Mouse (Mus musculus) MEL (cell line): ENCODE results near the gene Ghr. TPM values are rescaled to one million over a fixed set of nuclear protein-coding genes. Genes with fewer than 3 reads are reported as not detected.

ENCODE experiments used
- DNase-seq: peaks from one replicate; pipeline ENCODE4 v3.0.0; 2011; ENCODE audit warnings: low read depth, low spot score
- H3K27ac ChIP-seq: 2 replicates; pipeline ENCODE4 v1.5.1; 2012; ENCODE audit warnings: low read depth, mild to moderate bottlenecking, control low read depth, low read length, moderate library complexity; ENCODE audit not compliant: control insufficient read depth
- H3K27me3 ChIP-seq, 2 experiments: fragments of 150-350 bp in 1 of 2; sonication (generic) in 1 of 2; 2 replicates each; pipeline ENCODE4 v1.6.1; 2012; ENCODE audit warnings: low read length in 2 of 2, mild to moderate bottlenecking in 2 of 2, improper control_type of control experiment in 1 of 2, moderate library complexity in 1 of 2; ENCODE audit not compliant: insufficient read depth in 2 of 2, control insufficient read depth in 1 of 2
- H3K36me3 ChIP-seq, 2 experiments: 2 replicates each; pipeline ENCODE4 v1.6.1; 2012 to 2014; ENCODE audit warnings: low read length in 2 of 2, improper control_type of control experiment in 1 of 2, inconsistent platforms in 1 of 2, mild to moderate bottlenecking in 1 of 2; ENCODE audit not compliant: insufficient read depth in 2 of 2, control insufficient read depth in 1 of 2
- H3K4me1 ChIP-seq, 2 experiments: fragments of 150-350 bp in 1 of 2; sonication (generic) in 1 of 2; 2 replicates each; pipeline ENCODE4 v1.6.1; 2012; ENCODE audit warnings: low read length in 2 of 2, improper control_type of control experiment in 1 of 2, mild to moderate bottlenecking in 1 of 2; ENCODE audit not compliant: insufficient read depth in 2 of 2, control insufficient read depth in 1 of 2
- H3K4me3 ChIP-seq, 2 experiments: fragments of 150-350 bp in 1 of 2; sonication (generic) in 1 of 2; 2 replicates each; pipeline ENCODE4 v1.5.1; 2012; ENCODE audit warnings: low read depth in 2 of 2, low read length in 2 of 2, mild to moderate bottlenecking in 2 of 2, moderate library complexity in 2 of 2, control low read depth in 1 of 2, improper control_type of control experiment in 1 of 2; ENCODE audit not compliant: control insufficient read depth in 1 of 2, insufficient read depth in 1 of 2
- H3K79me2 ChIP-seq: 2 replicates; pipeline ENCODE4 v1.6.1; 2012; ENCODE audit warnings: mild to moderate bottlenecking, low read length, moderate library complexity; ENCODE audit not compliant: control insufficient read depth, poor library complexity, insufficient read depth
- H3K9ac ChIP-seq: 2 replicates; pipeline ENCODE4 v1.6.1; 2012; ENCODE audit warnings: low read depth, mild to moderate bottlenecking, control low read depth, low read length, moderate library complexity; ENCODE audit not compliant: control insufficient read depth, poor library complexity, severe bottlenecking
- H3K9me3 ChIP-seq: fragments of 150-350 bp; sonication (generic); replicated peaks from 2 replicates; pipeline ENCODE4 v1.6.1; 2012; ENCODE audit warnings: mild to moderate bottlenecking, low read length, improper control_type of control experiment, moderate library complexity; ENCODE audit not compliant: insufficient read depth
- BHLHE40 ChIP-seq: IDR thresholded peaks from 2 replicates; pipeline ENCODE4 v1.6.1; 2012; ENCODE audit warnings: low read depth, mild to moderate bottlenecking, inconsistent platforms, low read length, improper control_type of control experiment, borderline replicate concordance
- CHD1 ChIP-seq: IDR thresholded peaks from 2 replicates; pipeline ENCODE4 v1.6.1; 2012; ENCODE audit warnings: low read depth, mild to moderate bottlenecking, inconsistent platforms, low read length, improper control_type of control experiment
- E2F4 ChIP-seq: IDR thresholded peaks from 2 replicates; pipeline ENCODE4 v1.6.1; 2011; ENCODE audit warnings: low read depth, low read length, improper control_type of control experiment, borderline replicate concordance
- EP300 ChIP-seq, 2 experiments: IDR thresholded peaks; 2 replicates each; pipeline ENCODE4 v1.6.1; 2011; ENCODE audit warnings: improper control_type of control experiment in 2 of 2, low read length in 2 of 2, low read depth in 1 of 2, mild to moderate bottlenecking in 1 of 2
- GABPA ChIP-seq: IDR thresholded peaks from 2 replicates; pipeline ENCODE4 v1.6.1; 2012; ENCODE audit warnings: low read depth, mild to moderate bottlenecking, inconsistent platforms, low read length, improper control_type of control experiment, moderate library complexity
- GATA1 ChIP-seq: IDR thresholded peaks from 2 replicates; pipeline ENCODE4 v1.6.1; 2011; ENCODE audit warnings: low read depth, low read length, improper control_type of control experiment
- JUND ChIP-seq: IDR thresholded peaks from 2 replicates; pipeline ENCODE4 v1.6.1; 2011; ENCODE audit warnings: low read depth, mild to moderate bottlenecking, improper control_type of control experiment, low read length
- MAX ChIP-seq: IDR thresholded peaks from 2 replicates; pipeline ENCODE4 v1.6.1; 2011; ENCODE audit warnings: low read length, improper control_type of control experiment
- MEF2A ChIP-seq: IDR thresholded peaks from 2 replicates; pipeline ENCODE4 v1.6.1; 2014; ENCODE audit warnings: low read depth, mild to moderate bottlenecking, inconsistent platforms, low read length, improper control_type of control experiment; ENCODE audit not compliant: poor library complexity, insufficient replicate concordance, severe bottlenecking; ENCODE audit errors: extremely low read depth
- MXI1 ChIP-seq: IDR thresholded peaks from 2 replicates; pipeline ENCODE4 v1.6.1; 2011; ENCODE audit warnings: mild to moderate bottlenecking, low read depth, low read length, improper control_type of control experiment
- MYC ChIP-seq: IDR thresholded peaks from 2 replicates; pipeline ENCODE4 v1.6.1; 2011; ENCODE audit warnings: low read depth, mild to moderate bottlenecking, low read length, improper control_type of control experiment, moderate library complexity
- NRF1 ChIP-seq: IDR thresholded peaks from 2 replicates; pipeline ENCODE4 v1.6.1; 2014; ENCODE audit warnings: low read depth, mild to moderate bottlenecking, inconsistent platforms, low read length, improper control_type of control experiment, moderate library complexity; ENCODE audit not compliant: poor library complexity, insufficient read depth, severe bottlenecking
- POLR2A ChIP-seq, 2 experiments: IDR thresholded peaks; 2 replicates each; pipeline ENCODE4 v1.6.1; 2011 to 2012; ENCODE audit warnings: low read length in 2 of 2, mild to moderate bottlenecking in 2 of 2, control low read depth in 1 of 2, improper control_type of control experiment in 1 of 2, low read depth in 1 of 2, moderate library complexity in 1 of 2; ENCODE audit not compliant: control insufficient read depth in 1 of 2, insufficient read depth in 1 of 2, poor library complexity in 1 of 2
- POLR2AphosphoS5 ChIP-seq: IDR thresholded peaks from 2 replicates; pipeline ENCODE4 v1.6.1; 2012; ENCODE audit warnings: low read depth, borderline replicate concordance, mild to moderate bottlenecking, inconsistent platforms, low read length, moderate library complexity, mixed read lengths
- RCOR1 ChIP-seq: IDR thresholded peaks from 2 replicates; pipeline ENCODE4 v1.6.1; 2012; ENCODE audit warnings: low read depth, mild to moderate bottlenecking, inconsistent platforms, low read length, improper control_type of control experiment
- SIN3A ChIP-seq: IDR thresholded peaks from 2 replicates; pipeline ENCODE4 v1.6.1; 2012; ENCODE audit warnings: low read length, improper control_type of control experiment, inconsistent platforms
- TBP ChIP-seq: IDR thresholded peaks from 2 replicates; pipeline ENCODE4 v1.8.0; 2011; ENCODE audit warnings: low read depth, low read length, improper control_type of control experiment
- USF2 ChIP-seq, 2 experiments: IDR thresholded peaks; 2 replicates each; pipeline ENCODE4 v1.6.1; 2011 to 2012; ENCODE audit warnings: improper control_type of control experiment in 2 of 2, low read length in 2 of 2, borderline replicate concordance in 1 of 2, inconsistent platforms in 1 of 2, low read depth in 1 of 2, mild to moderate bottlenecking in 1 of 2; ENCODE audit not compliant: insufficient read depth in 1 of 2
- ZC3H11A ChIP-seq: IDR thresholded peaks from 2 replicates; pipeline ENCODE4 v1.6.1; 2012; ENCODE audit warnings: low read depth, mild to moderate bottlenecking, inconsistent platforms, low read length, improper control_type of control experiment
- ZKSCAN1 ChIP-seq: IDR thresholded peaks from 2 replicates; pipeline ENCODE4 v1.6.1; 2012; ENCODE audit warnings: low read depth, mild to moderate bottlenecking, inconsistent platforms, low read length, improper control_type of control experiment, moderate library complexity
- ZNF384 ChIP-seq: IDR thresholded peaks from 2 replicates; pipeline ENCODE4 v1.6.1; 2012; ENCODE audit warnings: low read depth, mild to moderate bottlenecking, inconsistent platforms, low read length, improper control_type of control experiment
- polyA plus RNA-seq, 2 experiments: library from polyadenylated mRNA; stranded (reverse) in 1 of 2; unstranded in 1 of 2; fragments of >175 nt in 1 of 2; fragments of >200 nt in 1 of 2; gene quantifications; 2 replicates each; pipeline versions ENCODE4 v1.2.1 to v1.2.4; 2012; ENCODE audit warnings: low replicate concordance in 2 of 2, low read depth in 1 of 2; ENCODE audit not compliant: insufficient read length in 2 of 2, insufficient read depth in 1 of 2, missing spikeins in 1 of 2
- total RNA-seq: library from RNA; depleted of rRNA; stranded (reverse); fragments of 300-350 nt; gene quantifications from 2 replicates; pipeline ENCODE4 v1.2.3, GENCODE M21; 2012

Ghr gene
- total and polyA plus RNA-seq, 3 experiments = 0.07 TPM; not detected in 2

GRCm38 (mm10) chr15:3466608-3467007 lies 116.7 kb downstream of the Ghr start:
- no peak for TF ChIP-seq POLR2AphosphoS5
- TF ChIP-seq EP300 (IDR thresholded peaks at IDR 0.05; ENCODE audit: low read depth in 1 of 2, low read length in 2 of 2) = no peak
- TF ChIP-seq ZKSCAN1 = no peak
- TF ChIP-seq ZNF384 = no peak
- no peak for TF ChIP-seq JUND
- TF ChIP-seq BHLHE40 = no peak
- TF ChIP-seq MEF2A = no peak
- TF ChIP-seq MYC = no peak
- no peak for TF ChIP-seq TBP
- TF ChIP-seq GABPA = no peak
- TF ChIP-seq E2F4 = no peak
- no peak for TF ChIP-seq MAX
- no peak for DNase-seq
- no peaks in the 10 kb centered on the region for H3K4me1 ChIP-seq
- H3K4me3 ChIP-seq = no peak overlapping the region
- H3K9ac ChIP-seq = no peak overlapping the region
- H3K36me3 ChIP-seq = no peaks in the 10 kb centered on the region
- H3K27ac ChIP-seq = no peak overlapping the region
- H3K79me2 ChIP-seq = no peaks in the 10 kb centered on the region
- H3K9me3 ChIP-seq = no peaks in the 10 kb centered on the region
- H3K27me3 ChIP-seq = no peaks in the 10 kb centered on the region

- H3K27ac ChIP-seq = no peak overlapping the region
These were observed 118.5 kb downstream of the Ghr start for GRCm38 (mm10) chr15:3464754-3465153.

GRCm38 (mm10) chr15:3456543-3456942 lies 126.7 kb downstream of the Ghr start:
- no peaks in the 10 kb centered on the region for H3K79me2 ChIP-seq
- H3K9me3 ChIP-seq = no peaks in the 10 kb centered on the region
- no peak overlapping the region for H3K9ac ChIP-seq
- DNase-seq = no peak
- H3K4me3 ChIP-seq = no peak overlapping the region
- TF ChIP-seq CHD1 = no peak
- no peak for TF ChIP-seq TBP
- TF ChIP-seq POLR2A (IDR thresholded peaks at IDR 0.05; ENCODE audit: control insufficient read depth in 1 of 2, insufficient read depth in 1 of 2, low read depth in 1 of 2, low read length in 2 of 2, poor library complexity in 1 of 2) = no peak
- no peak for TF ChIP-seq ZC3H11A
- no peak for TF ChIP-seq USF2 (IDR thresholded peaks at IDR 0.05; ENCODE audit: borderline replicate concordance in 1 of 2, insufficient read depth in 1 of 2, low read depth in 1 of 2, low read length in 2 of 2)
- TF ChIP-seq RCOR1 = no peak
- TF ChIP-seq SIN3A = no peak
- TF ChIP-seq GATA1 = no peak
- no peak for TF ChIP-seq MAX
- H3K27me3 ChIP-seq = no peaks in the 10 kb centered on the region
- H3K36me3 ChIP-seq = no peaks in the 10 kb centered on the region
- no peak overlapping the region for H3K27ac ChIP-seq
- no peaks in the 10 kb centered on the region for H3K4me1 ChIP-seq

More at GRCm38 (mm10) chr15:3464754-3465153, 118.5 kb downstream of the Ghr start:
- Histone ChIP-seq H3K4me1 (no peaks in the 10 kb centered on the region), H3K79me2 (no peaks in the 10 kb centered on the region), H3K4me3 (no peak overlapping the region), H3K27me3 (no peaks in the 10 kb centered on the region), H3K9ac (no peak overlapping the region), H3K9me3 (no peaks in the 10 kb centered on the region), H3K36me3 (no peaks in the 10 kb centered on the region)
- TF ChIP-seq RCOR1 (no peak), NRF1 (no peak), MEF2A (no peak), ZKSCAN1 (no peak), GABPA (no peak), MXI1 (no peak)
- no peak for DNase-seq
